Mouse (Mus musculus) megakaryocyte-erythroid progenitor cell, adult 5-6 weeks (primary cell): Measurements from ENCODE around the gene Abcc8. TPM values are rescaled to one million over a fixed set of nuclear protein-coding genes. Genes with fewer than 3 reads are reported as not detected.

Experiments used
- ATAC-seq: replicated peaks from 2 replicates; pipeline ENCODE4 v1.8.0; 2016; ENCODE audit warnings: mild to moderate bottlenecking, inconsistent platforms; ENCODE audit not compliant: severe bottlenecking, poor library complexity, low FRiP score, low TSS enrichment
- total RNA-seq, 2 experiments: library from RNA; stranded (forward) in 1 of 2; stranded (reverse) in 1 of 2; fragments of 200-1000, 215-1000 nt in 1 of 2; fragments of >200 nt in 1 of 2; fragmentation: Nextera tagmentation in 1 of 2; gene quantifications; 2 replicates each; pipeline ENCODE4 v1.2.3; 2014 to 2017

The Abcc8 gene
- total RNA-seq, 2 experiments from 2014 or later = not detected

DNA sequence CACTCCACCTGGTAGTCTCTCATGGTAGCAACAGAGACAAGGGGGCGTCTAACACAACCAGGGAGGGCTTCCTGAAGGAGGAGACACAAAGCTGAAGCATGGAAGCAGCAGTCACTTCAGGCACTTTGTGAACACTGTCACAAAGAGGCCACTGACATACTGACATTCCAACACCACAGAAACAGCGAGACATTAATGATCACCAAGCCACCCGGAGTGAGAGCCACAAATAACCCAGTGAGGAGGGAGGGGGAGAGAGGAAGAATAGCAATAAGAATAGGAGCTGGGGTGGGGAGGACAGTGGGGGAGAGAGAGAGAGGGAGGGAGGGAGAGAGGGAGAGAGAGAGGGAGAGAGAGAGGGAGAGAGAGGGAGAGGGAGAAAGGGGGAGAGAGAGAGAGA lies 18.2 kb downstream of the Abcc8 start:
- ATAC-seq = no peak

DNA sequence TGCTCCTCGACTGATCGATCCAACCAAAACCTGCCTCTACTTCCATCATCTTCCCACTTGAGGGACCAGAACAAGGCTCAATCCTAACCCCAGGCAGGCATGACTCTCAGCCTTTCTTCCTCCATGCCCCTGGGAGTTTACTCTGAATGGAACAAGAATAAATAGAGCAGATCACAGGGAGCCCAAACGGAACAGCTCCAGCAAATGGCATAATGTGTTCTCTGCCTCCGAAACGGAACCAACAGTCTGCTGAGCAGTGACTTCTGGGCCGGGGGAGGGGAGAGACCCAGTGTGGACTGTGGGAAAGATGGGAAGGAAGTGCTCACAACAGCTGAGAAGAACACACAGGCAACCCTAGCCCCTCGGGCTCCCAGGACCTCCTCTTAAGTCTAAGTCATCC lies 22.1 kb downstream of the Abcc8 start:
- ATAC-seq = no peak

DNA sequence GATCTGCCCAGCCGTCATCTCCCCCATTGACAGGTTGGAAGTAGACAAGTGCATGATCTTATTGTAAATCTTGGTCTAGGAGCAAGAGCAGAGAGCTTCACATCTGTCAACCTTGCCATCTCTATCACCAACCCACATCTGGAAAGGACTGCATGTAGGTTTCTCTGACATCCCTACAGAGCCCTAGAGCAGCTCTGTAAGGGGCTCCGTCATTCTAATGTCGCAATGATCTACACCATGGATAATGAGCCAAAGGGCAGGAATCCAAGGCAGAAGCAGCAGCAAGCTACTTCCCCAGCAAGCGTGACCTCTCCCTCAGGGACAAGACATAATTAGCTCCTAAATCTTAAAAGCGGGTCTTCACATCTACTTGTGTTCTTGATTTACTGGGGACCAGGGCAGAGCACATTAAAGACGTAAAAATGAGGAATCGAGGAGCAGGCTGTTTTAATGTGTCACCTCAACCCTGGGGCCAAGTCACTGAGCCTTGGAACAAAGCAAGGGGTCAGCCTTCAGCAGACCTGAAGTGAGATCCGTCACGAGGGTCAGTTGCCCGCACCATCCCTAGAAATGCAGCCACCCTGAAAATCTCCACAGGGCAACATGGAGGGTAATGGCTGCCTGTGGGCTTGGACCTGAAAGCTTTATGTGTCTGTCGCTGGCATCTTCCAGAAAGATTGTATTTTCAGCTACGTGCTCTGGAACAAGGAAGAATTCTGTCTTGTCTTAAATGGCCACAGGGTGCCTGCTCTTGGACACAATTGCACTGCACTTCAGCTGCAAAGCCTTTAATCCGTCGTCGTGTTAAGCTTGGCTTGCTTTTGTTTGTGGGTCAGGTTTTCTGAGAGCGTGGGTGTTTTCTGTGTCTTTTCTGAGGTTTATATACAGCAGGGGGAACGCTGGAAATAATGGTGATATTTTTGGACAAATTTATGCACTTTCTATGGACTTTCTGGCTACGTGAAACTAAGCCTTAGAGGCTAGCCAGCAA lies 25.0 kb downstream of the Abcc8 start:
- ATAC-seq = no peak

DNA sequence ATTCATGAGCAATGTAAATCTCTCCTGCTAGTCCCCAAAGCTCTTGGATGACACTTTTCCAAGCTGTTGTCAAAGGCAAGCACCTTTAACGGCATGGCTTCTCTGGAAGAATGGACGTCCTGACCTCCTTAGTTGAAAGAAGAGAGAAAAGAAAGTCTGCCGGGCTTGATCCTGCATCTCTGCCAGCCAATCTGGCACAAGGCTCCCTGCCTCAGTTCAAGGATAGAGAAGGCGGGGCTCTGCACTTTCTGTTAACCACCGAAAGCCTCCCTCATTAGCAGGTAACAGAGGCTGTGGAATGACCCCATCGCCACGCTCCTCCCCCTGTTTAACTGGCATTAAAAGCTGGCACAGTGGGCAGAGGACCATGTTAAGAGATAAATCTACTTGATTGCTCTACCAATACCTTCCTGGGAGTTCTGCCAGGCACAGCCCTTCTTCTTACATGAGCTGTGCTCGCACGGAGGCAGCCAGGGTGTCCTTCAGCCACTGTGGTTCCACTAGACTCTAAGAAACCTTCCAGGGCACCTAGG lies 26.9 kb downstream of the Abcc8 start:
- ATAC-seq = no peak

DNA sequence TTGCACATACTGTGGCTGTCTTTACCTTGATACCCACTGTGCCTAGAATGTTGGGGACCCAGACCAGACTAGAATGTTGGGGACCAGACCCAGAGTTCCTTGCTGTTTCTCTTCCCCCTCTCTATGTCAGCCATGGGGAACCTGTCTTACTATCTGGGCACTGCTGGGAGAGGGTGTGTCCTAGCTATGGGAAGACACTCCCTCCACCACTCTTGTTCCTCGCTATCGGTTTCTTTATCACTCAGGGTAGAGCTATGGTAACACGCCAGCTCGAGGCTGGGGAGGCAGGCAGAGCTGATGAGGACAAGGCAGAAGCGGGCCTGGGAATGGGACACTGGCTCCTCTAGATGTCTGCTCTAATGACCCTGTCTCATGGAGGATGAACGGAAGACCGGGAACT lies 32.4 kb downstream of the Abcc8 start:
- ATAC-seq = no peak

DNA sequence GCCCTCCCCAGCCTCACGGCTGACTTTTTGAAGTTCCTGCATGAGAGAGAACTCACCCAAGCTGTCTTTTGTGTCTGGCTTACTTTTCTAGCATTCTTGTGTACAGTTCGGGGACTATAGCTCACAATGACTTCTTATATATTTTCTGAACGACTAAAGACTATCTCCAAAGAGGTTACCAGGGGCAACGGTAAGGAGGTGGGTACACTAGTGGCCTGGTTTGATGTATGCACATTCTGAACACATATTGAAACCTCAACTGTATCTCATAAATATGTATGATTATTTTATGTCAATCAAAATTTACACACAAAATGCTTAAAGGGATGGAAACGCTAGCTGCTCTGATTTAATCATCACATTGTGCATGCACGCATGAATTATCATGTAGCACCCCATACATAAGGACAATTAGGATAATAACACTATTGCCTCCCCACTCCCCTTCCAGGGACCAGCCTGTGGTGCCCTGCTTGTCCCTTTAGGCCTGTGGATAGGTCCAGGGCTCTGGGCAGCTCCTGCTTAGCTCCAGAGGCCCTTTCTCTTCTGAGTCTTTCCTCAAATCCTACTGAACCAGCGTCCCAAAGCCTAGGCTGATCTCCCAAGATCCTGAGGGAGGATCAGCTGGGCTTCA lies 33.0 kb downstream of the Abcc8 start:
- no peak for ATAC-seq

DNA sequence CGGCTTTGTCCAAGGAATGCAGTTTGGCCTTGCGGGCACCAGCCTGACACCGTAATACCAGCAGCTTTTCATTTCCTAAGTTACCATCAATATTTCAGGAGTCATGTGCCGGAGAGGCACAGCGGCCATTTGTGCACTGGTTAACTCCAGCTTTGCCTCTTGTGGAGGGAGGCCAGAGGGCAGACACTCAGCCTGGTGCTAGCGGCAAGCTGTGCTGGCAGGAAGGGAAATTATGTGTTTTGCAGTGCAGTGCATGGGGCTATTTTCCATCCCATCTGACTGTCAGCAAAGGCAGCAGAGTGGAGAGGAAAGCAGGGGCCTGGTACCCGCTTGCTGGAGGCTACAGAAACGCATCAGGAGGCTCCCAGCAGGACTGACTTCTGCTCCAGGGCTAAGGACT lies 35.8 kb downstream of the Abcc8 start:
- ATAC-seq = no peak

DNA sequence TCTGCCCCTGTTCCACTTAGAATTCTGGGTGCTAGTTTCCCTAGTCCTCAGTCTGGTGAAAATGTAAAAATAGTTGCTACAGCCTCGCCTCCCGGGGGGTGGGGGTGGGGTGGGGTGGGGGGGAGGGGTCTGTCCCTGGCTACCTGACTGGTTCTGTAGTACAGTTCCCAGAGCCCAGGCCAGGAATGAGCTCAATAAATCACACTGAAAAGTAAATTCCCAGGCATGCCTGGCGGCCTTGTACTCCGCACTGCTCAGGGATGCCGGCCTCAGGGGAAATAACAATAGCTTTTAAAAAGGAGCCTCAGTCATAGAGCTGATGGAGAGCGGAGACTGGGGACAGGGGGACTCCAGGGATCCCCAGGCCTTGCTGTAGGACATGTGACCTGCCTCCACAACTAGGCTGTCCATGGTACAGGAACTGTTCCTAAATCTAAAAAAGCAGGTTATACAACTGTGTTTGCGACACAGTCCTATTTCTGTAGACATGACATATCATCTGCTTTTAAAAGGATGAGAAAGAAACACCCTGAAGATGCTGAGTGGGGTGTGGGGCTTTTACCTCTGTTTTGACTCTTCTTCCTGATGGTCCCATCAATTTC lies 41.4 kb downstream of the Abcc8 start:
- ATAC-seq = no peak

DNA sequence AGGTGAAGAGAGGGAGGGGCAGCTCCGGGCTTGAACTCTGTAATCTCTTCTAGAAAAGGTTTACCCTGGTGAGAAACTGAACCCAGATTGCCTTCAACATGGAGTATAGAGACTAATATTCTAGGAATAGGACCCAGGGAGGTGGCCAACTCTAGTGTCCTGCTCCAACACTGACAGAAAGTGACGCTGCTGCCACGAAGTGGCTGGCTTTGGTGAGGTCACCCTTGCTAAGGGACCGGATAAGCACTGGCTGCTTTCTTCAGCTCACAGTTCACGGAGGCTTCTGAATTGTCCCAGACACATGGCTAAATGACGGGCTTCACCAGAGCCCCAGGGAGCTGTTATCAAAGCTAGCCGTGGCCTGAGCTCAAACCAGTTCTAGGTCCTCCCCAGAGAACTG lies 46.0 kb downstream of the Abcc8 start:
- ATAC-seq = no peak

DNA sequence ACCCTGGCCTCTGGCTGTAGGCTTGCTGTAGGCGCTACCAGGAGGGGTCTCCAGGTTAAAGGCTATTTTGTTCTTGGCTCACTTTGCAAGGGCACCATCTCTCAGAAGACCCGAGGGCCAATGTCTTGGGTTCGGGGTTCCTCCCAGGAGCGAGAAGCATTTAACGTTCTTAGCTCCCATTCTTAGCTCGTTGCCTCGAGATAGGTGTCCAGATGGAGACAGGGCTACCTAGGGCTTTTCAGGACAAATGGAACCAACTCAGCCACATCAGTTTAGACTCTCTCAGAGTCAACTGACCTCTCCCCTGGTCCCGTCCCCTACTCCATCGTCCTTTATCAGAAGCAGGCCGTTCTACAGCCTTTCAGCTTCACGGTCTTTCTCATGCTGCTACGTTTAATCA lies 47.6 kb downstream of the Abcc8 start:
- ATAC-seq = no peak

DNA sequence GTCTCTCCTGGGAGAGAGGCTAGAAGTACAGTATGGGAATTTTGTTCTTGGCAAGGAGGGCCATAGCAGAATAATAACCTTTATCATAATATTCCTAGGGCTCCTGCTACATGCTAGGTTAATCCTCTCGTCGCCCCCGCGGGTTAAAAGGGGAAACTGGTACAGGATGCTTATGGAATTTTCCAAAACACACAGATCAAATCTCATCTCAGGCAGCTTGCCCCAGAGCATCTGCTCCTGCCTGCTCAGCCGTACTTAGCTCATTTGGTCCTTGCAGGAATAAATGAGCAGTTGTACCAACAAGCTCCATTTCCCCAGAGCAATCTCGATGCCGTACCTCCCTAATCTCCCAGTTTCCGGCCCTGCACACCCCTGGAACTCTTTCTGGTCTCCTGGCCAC lies 48.0 kb downstream of the Abcc8 start:
- no peak for ATAC-seq

DNA sequence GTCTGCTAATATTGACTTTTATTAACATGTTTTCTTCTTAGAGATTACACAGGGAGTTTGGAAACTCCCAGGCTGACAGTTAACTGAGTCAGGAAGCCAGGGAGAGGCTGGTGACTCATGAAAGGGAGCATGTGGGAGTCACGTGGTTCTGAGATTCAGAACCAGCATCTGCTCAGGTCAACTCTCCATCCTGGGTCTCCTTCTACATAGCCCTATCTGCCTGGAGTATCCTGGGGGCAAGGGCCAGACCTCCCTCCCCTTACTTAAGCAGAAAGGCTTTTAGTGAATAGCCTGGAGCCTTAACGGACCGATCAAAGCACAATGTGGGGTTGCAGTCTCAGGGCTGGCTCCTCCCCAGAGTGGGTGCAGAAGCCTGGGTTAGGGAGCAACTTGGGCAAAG lies 48.6 kb downstream of the Abcc8 start:
- no peak for ATAC-seq

DNA sequence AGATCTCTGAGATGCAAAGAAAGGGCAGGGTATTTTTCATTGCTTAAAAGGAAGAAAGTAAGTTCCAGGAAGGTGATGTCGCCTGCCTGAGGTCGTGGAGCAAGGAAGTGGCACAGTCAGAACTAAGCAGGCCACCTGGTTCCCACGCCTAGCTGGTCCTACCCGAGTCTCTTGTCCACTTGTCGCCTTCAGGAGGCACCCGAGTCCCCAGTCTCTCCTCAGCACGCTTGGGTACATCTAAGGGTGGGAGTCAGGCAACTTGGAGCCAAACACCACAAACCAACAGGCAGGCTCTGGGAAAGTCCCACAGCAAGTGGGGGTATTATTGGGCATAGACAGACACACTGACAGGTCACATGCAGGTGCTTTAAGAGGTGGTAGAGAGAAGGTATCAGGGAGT lies 49.1 kb downstream of the Abcc8 start:
- ATAC-seq = no peak

DNA sequence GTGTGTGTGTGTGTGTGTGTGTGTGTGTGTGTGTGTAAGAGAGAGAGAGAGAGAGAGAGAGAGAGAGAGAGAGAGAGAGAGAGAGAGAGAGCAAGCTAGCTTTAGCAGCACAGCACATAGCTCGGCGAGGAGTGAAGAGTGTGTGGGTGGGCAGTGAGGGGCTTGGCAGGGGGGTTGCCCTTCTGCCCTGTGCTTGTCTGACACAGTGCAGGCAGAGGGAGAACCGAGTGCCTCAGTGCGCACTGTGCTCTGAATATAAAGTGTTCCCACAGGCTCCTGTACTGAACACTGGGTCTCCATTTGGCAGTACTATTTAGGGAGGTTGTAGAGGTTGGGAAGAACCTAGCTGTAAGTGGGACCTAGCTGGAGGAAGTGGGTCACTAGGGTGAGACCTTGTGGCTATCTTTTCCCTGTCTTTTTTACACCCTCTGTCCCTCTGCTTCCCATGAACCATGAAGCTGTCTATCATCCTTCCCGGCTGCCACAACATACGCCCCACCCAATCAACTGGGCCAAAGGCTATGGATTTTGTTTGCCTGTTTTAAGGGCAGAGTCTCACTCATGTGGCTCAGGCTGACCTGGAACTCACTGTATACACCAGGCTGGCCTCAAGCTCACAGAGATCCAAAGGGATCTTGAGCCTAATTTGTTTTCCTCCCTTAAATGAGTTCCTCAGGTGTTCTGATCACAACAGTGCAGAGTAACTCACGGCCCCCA lies 50.2 kb downstream of the Abcc8 start:
- no peak for ATAC-seq

DNA sequence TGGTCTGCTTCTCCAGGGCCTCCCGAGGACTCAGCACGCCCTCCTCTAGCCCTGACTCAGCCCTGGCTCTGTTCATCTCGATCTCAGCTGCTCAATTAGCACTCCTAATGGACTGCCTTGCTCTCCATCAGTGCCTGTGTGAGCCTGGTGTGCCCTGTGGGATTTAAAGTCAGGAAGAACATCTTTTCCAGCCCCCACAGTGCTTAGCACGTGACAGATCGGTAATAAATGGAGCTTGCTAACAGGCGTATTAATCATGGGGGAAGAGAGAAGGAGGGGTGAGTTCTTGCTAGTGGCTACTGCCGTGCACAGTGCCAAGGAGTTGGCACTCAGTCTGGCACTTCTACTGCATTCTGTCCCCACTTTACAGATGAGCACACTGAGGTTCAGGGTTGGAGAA lies 51.6 kb downstream of the Abcc8 start:
- ATAC-seq = no peak

DNA sequence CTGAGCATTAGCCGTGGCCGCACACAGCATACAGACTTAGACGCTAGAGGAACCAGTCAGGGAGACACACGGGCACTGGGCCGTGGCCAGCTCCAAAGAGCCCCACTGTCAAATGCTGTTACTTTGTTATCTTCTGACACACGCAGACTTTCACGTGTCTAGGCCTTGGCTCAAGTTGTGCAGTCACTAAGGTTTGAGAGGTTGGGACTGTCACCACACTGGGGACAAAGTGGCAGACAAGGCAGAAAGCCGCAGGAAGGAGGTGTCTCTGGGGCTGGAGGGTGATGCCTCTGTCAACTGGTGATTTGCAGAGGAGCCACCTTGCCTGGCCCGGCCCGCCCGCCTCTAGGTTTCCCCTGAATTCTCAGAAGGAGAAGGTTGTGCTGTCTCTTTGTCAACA lies 54.5 kb downstream of the Abcc8 start:
- no peak for ATAC-seq

DNA sequence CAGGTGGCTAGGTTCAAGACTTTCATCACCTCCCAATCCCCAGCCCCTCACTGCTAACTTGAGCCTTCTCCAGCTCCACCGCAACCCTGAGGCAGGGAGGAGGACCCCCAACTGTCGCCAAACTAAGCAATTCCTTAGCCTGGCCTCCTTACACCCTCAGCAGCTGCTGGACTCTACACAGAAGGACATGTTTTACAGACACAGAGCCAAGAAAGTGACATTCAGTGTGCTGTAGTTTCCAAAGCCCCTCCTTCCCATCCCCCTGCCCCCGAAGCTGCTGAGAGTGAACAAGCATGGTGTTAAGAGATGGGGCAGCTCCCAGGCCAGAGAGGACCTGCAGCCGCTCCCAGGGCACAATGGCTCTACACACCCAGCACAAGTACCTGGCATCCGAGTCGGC lies 55.4 kb downstream of the Abcc8 start:
- no peak for ATAC-seq

DNA sequence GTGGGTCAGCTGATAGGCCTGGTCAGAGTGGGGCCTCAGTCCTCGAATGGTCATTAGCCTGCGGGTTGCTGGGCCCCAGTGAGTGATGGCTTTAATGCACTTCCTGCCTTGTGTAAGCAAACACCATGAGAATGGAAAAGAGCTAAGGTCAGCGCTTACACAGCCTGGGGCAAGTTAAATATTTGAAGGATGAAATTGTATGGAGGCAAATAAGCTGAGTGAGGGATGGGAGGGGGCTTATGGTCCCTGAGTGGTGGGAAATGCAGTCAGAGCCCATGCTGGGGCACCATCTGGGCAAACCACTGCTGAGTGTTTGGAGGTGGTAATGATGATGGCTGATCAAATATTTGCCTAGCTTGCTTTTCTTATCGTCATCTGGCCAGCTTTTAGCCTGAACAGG lies 56.9 kb downstream of the Abcc8 start:
- no peak for ATAC-seq

DNA sequence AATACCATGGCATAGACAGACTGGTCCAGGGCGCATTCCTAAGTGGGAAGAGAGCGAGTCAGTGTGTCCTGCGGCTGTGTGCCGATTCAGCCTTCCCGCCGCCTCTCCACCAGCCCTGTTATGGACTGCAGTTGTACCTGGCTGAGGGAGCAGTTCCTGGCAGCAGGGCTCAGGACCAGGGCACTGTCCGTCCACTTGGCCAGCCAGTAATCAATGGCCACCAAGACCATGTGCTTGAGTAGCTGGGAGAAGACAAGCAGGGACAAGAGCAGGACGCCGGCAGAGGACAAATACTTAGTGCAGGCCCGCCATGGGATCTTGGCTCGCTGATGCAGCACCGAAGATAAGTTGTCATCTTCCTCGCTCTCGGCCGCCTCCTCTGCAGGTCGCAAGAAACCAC lies 62.8 kb downstream of the Abcc8 start:
- ATAC-seq = no peak

DNA sequence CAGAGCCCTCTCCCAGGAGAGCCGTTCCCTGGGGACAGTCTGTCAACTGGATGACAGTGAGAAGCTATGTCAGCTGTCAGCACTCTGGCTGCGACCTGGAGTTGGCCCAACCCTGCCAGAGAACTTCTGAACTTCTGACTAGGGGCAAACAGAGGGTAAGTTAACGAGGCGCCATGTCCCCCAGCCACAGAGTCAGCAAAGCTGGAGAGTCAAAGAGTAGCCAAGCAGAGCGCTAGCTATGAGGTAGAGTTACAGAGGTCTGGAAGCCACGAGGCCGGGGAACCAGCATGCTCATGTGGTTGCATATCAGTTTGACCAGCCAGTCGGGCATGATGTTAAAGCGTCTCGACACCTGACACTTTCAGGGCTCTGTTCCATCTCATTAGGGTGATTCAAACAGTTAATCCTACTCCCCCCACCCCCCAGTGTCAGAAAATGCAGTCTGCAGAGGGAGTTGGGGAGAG lies 63.7 kb downstream of the Abcc8 start:
- ATAC-seq = no peak
